Mouse (Mus musculus) layer of hippocampus, adult 18-20 months (tissue): Measurements from ENCODE around the gene Syde2. TPM values are rescaled to one million over a fixed set of nuclear protein-coding genes. Genes with fewer than 3 reads are reported as not detected.
"Not testable (repeated sequence)": the region's sequence is repeated elsewhere in the genome, so short reads cannot be mapped to it uniquely, and the experiment has no call there.

Source experiments
- DNase-seq, 2 experiments: peaks; one replicate each; pipeline ENCODE4 v3.0.0; 2022; ENCODE audit warnings: low spot score in 2 of 2
- total RNA-seq, 2 experiments: library from RNA; stranded (reverse); gene quantifications; 2 replicates each; pipeline ENCODE4 v1.2.3; 2021

The Syde2 gene
- total RNA-seq, 2 experiments from 2014 or later, result 3.6 to 4.2 TPM

DNA sequence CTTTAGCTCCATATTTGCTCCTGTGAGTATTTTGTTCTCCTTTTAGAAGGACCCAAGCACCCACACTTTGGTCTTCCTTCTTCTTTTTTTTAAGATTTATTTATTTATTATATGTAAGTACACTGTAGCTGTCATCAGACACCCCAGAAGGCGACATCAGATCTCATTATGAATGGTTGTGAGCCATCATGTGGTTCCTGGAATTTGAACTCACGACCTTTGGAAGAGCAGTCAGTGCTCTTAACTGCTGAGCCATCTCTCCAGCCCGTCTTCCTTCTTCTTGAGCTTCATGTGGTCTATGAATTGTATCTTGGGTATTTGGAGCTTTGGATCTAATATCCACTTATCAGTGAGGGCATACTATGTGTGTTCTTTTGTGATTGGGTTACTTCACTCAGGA, 22.1 kb upstream of the Syde2 start:
- not testable (repeated sequence) for DNase-seq

DNA sequence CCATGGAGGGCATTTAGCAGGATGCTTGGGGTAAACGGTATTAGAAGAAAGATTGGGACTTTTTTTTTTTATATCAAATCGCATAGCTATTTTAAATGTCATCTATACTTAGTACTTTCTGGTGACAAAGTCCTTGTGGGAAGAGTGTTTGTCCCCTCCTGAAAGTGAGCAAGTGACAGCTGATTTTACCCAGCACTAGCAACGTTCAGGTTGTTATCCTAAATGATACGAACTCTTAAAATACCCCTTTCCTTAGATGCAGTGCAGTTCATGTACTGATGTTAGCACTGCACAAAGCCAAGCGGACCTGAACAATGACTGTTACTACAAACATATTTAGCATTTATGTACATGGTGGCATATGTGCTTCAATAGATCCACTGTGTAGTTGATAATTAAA, 20.9 kb upstream of the Syde2 start:
- DNase-seq, result no peak

DNA sequence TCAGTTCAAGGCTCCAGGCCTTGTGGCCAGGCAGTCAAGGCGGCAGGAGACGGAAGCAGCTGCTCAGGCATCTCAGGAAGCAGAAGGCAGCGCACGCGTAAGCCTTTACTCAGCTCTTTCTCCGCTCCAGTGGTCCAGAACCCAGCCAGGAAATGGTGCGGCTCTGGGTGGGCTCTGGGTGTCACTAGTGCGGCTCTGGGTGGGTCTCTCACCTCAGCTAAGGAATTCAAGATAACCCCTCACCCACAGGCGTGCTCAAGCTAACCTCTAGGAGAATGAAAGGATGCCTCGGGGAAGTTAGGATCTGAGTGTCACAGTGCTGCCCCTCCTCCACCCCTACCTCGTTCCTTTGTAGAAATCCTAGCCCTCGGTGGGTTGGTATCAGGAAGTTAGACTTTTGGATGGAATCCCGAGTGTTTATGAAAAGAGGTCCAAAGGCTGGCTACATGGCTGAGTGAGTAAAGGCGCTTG, 18.6 kb upstream of the Syde2 start:
- DNase-seq, result no peak

DNA sequence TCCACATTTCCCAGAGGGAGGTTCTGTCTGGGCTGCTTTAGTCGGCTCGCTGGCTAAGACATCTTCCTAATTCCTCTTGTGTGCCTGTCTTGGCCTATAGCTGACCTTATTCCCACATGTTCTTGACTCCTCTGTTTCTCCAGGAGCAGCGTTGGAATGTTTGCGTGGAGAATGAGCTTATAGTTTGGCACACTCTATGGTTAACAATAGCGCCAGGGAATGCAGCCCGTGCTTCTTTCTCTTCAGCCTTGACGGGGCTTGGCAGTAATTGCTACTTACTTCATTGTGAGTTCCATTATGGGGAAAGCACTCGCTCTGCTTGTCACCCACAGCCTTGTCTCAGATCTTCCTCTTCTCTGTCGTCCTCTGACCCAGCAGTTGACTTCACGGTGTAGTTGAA, 16.2 kb upstream of the Syde2 start:
- DNase-seq, result no peak

DNA sequence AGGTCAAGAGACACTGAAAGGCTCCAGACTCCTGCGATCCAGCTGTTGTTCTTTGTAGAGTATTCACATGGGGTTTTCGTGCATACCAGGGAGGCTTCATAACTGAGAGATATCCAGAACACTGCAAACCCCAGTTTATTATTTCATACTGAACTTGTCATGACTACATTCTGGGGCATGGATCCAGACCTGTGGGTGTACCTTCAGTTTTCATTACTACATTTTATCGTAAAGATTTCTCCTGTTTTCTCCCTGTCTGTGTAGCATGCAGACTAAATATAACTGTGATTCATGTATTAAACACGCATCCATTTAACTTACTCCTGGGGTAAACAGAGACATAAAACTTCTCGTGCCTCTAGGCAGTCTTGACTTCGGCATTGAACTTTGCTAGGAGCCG, 12.7 kb upstream of the Syde2 start:
- no peak for DNase-seq

DNA sequence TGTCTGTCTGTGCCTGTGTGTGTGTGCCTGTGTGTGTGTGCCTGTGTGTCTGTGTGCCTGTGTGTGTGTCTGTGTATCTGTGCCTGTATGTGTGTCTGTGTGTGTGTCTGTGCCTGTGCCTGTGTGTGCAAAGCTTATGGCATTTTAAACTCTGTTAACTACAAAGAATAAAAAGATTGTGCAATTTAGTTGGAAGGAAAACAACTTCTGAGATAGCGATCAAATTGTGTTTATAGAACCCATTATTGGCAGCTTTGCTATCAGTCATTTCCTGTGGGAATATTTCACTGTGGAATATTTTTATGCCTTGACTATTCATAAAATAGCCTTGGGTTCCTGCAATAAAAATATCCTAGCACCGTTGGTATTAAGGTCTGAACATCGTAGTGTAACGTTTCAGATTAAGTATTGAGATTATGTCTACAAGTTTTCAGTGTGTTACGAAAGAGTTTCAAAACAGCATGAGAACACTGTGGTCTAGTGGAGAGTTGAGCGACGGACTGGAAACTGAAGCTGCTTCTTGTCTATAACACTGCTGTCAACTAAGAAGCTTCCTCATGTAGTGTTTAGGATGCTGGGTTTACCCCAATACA, 2.2 kb upstream of the Syde2 start:
- DNase-seq, result no peak

DNA sequence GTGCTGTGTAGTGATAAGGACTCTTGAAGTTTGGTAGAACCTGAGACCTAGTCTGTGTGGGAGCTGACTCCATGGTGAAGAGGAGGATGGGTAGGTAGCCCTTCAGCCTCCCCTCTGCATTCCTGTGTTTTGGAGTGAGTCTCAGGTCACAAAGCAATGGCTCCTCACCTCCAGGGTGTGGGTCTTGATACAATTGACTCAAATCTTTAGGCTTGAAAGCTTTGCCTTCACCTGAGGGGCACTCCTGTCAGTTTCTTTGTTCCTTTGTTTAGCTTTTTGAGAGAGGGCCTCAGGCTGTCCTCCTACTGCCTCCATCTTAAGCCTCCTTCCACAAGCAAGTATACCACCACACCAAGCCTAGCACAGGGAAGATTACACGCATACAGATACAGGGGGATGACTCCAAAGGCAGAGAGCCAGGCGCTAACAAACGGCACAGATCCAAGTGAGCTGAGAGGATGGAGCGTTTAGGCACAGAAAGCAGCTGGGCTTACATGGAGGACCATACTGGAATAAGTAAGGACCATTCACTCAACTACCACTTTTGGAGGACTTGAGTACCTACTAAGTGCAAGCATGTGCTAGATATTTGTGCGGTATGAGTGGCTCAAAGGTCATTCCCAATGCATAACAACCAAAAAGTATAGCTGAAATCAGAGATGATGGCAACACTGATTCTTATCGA, 1.2 kb upstream of the Syde2 start:
- DNase-seq, result no peak

DNA sequence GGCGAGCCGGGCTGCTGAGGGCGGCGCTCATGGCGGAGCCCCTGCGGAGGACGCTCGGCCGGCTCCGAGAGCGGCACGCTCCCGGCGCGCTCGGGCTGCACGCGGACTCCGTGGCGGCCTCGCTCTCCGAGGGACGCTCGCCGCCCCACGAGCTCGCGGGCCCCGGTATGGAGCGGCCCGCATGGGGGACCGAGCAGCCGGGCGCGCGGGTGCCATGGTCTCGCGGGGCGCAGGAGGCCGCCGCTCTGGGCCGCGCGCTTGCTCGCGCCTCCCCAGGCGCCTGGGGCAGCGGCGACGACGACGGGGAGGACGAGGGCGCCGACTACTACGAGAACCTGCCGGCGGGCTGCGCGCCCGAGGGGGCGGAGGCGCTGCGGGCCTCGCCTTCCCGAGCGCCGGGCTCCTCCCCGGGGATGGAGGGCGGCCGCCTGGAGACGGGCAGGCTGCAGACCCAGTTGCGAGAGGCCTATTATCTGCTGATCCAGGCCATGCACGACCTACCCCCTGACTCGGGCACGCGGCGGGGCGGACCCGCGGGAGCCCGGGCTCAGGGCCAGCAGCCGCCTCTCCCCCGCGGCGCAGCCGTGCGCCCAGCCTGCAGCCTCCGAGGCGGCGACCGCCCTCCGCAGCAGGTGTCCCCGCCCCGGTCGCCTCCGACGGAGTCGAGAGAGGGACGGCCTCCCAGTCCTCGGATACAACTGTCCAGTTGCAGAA, 457 bp downstream of the Syde2 start:
- DNase-seq, result peak; percentile 40 to 65

DNA sequence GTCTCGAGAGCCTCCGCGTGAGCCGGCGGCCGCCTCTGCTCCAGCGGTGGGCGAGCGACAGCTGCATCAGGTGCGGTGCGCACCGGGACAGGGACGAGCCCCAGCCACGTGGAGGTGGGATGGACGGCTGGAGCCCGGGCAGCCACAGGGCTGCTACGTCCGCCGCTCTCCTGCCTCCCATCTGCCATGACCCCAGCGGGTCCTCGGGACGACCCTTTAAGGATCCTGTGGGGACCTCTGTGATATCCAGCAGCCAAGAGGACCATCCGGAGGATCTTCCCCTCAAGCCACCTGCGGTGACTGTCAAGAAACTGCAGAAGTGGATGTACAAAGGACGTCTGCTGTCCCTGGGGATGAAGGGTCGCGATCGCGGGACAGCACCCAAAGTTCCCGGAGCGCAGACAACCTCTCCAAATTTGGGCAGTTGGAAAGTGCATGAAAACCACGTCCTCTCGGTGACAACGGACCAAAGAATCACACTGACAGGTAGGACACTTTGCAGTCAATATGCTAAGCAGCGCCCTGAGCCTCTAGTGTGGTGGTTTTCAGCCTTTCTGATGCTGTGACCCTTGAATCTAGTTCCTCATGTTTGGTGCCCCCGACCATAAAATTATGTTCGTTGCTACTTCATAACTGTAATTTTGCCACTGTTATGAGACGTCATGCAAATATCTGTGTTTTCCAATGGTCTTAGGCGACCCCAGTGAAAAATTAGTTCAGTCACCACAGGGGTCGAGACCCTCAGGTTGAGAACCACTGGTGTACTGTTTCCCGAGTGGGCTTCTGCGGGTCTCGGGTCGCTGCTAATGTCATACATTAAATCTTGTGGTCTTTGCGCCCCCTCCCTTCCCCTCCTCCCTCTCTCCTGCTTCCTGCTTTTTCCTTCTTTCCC, 1.3 kb downstream of the Syde2 start:
- DNase-seq, result no peak

DNA sequence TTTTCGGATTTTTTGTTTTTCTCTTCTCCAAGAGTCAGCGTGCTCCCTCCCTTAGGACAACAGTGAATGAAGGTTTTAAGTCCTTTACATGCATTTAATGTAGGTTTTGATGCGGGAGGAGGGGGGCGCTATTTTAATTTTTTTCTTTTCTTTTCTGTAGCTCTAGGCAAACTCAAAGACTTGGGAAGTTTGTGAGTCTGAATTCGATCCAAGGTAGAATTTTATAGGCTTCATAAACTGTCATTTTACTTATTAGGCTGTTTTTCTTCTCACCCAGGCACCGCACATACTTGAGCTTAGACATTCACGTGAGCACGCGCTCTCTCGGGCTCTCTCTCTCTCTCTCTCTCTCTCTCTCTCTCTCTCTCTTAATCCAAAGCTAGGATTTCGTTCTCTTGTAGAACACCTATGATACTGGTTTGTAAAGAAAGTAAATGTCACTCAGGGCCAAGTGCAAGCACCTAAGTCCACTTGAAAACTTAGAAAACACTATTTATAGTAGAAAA, 2.0 kb downstream of the Syde2 start:
- DNase-seq, result no peak

DNA sequence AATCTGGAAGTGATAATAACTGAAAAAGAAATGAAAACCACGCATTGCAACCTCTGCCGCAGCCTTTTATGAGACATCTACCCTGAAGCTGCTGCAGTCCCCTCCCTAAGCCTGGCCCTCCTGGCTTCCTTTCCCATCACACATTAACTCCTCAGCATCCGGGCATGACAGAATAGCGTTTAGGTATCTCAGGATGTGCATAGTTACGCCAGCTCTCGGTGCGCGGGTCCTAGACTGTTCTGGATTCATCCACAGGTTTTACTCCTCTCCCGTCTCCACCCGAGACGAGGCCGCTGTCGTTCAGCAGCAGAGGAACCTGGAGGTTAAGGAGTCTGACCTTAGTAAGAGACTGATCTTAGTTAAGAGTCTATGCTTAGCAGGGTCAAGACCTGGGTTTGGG, 3.5 kb downstream of the Syde2 start:
- no peak for DNase-seq

DNA sequence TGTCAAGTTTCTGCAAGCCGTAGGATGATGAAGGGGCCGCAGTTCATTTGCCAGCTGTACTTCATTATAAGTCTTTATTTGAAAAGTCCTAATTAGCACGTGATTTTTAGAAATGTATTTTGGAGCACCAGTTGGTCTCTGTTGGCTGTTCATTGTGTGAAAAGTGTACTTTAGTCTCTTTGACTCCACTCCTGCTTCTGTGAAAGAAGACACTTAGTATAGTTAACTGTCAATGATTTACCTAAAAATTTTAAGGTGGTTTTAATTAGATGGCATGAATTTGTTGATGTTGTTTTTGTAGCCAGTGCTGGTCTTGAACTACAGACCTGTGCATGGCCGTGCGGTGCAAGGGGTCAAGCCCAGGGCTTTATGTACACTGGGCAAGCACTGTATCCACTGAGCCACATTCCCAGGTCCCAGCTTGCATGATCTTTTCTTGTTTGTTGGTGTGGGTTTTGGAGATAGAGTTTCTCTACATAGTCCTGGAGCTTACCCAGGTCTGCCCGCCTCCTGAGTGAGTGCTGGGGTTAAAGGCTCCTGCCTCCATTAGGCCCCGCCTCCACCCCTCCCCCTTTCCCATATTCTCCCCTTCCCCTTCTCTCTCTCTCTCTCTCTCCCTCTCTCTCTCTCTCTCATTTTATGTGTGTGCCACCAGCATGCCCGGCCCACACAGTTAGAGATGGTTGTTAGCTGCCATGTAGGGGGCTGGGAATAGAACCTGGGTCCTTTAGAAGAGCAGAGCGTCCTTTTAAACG, 4.5 kb downstream of the Syde2 start:
- DNase-seq, result no peak

DNA sequence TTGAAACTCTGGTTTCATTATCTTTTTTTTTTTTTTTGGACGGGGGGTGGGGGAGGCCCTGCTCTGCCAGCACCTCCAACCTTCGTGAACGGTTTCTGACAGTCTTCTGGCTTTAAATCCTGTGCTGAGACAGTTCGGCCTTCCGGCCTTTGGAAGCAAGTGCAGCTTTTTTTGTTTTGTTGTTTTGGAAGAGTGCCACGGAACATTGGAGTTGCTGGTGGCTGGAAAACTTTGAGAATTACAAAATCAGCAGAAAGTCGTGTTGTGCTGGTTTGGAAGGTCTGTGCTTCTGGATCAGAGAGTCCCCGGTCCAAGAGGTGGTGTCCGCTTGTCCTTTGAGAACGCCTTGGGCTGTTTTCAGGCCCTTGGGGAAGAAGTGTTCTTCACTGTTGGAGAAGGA, 5.1 kb downstream of the Syde2 start:
- peak in 1 of 2 experiments; percentile 33 for DNase-seq

DNA sequence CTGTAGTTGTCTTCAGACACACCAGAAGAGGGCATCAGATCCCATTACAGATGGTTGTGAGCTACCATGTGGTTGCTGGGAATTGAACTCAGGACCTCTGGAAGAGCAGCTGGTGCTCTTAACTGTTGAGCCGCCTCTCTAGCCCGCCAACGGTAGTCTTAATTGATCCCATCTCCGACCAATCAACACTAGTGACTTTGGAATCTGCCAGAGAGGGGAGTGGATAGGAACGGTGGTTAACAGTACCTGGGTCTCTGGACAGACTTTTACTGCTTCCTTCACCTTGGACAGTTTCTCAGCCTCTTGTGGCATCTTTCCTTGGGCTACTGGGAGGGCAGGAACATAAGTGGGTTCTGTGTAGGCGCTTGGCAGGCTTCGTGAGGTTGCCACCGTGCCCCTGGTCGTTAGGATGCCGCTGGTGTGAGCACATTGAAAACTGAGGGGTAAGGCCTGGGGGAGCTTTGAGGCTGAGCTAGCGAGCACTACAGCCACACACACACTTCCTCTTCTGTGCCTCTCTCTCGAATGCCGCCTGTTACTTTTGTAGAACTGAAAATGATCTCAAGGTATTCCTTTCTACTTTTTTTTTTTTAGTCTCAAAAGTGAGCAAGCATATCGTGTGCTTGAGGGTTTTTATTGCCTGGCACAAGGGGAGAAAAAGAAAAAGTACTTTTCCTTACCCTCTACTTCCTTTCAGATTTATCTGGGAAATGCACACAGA, 6.0 kb downstream of the Syde2 start:
- no peak for DNase-seq

DNA sequence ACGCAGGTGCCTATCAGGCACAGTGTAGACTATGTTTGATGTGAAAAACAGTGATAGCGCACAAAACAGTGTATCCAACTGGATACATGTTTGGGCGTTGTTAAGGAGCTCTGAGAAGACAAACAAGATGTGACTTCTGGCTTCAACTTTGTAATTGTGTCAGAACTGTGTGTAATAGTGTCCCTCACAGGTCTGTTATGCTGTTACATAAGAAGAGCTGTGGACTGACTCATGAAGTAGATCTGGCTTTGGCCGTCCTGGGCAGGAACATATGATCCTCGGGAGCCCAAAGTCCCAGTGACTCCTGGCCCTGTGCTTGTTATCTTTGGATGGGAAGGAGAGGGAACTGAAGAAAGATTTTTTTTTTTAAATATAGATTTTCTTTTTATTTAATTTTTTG, 7.8 kb downstream of the Syde2 start:
- no peak for DNase-seq

DNA sequence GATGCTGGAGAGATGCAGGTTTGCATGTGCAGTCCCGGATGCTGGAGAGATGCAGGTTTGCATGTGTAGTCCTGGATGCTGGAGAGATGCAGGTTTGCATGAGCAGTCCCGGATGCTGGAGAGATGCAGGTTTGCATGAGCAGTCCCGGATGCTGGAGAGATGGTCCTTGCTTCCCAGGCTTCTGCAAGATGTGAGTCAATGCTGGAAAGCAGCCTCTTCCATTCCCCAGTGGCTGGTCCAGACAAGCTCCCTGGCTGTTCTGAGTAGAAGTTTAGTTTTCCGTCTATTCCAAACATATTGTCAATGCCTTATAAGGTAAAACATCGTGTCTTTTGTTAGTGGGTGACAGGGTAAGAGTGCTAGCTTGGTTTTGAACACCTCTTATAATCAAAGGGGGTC, 8.9 kb downstream of the Syde2 start:
- DNase-seq, result not testable (repeated sequence)

DNA sequence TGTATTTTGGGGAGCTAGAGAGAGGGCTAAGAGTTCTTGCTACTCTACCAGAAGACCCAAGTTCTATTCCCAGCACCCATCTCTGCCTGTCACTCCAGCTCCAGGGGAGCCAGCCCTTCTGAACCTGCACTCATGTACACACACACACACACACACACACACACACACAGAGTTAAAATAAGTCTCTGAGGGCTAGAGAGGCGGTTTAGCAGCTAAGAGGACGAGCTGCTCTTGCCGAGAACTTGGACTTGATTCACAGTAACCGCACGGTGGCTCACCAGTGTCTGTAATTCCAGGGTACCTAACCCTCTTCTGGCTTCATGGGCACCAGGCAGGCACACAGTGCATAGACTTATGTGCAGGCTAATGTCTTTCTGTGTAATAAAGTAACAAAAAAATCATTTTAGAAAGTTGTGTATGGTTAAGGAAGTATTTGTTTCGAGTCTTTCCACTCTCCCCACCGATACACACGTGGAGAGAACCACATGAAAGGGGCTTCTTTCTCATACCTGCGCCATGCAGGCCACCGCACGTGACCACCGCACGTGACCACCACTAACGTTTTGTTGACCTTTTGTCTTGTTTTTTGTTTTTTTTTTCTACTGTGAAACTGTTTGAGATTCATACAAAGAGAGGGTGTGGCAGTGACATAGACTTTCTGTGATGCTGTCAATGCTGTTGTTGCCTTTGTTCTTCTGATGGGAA, 16.8 kb downstream of the Syde2 start:
- DNase-seq, result no peak

DNA sequence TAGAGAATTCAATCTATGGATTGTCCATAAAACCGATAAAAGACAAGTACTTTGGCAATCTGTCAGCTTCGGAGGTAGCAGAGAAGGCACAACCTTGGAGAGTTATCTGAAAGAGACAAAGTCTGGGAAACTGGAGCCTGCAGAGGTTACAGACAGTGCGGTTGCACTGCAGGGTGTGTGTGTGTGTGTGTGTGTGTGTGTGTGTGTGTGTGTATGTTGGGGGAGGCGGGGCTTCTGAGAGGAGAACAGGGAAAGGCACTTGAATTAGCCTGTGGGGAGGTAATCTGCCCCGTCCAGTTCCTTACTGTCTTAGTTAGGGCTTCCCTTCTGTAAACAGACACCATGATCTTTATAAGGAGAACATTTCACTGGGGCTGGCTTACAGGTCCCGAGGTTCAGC, 20.2 kb downstream of the Syde2 start:
- no peak for DNase-seq
